Mouse (Mus musculus) small intestine, adult 10 weeks (tissue): ENCODE results near the gene Sept10. TPM values are rescaled to one million over a fixed set of nuclear protein-coding genes. Genes with fewer than 3 reads are reported as not detected.

Experiments used
- polyA plus RNA-seq: library from polyadenylated mRNA; stranded (reverse); fragments of 350-450 nt; fragmentation: Illumina TruSeq; extraction: RNeasy Lipid Tissue Mini Kit (QIAGEN cat#74804); gene quantifications from one replicate; pipeline ENCODE4 v1.2.3, GENCODE M21; 2014; ENCODE audit warnings: low replicate concordance

Sept10 gene
- 20.7 TPM for polyA plus RNA-seq

DNA sequence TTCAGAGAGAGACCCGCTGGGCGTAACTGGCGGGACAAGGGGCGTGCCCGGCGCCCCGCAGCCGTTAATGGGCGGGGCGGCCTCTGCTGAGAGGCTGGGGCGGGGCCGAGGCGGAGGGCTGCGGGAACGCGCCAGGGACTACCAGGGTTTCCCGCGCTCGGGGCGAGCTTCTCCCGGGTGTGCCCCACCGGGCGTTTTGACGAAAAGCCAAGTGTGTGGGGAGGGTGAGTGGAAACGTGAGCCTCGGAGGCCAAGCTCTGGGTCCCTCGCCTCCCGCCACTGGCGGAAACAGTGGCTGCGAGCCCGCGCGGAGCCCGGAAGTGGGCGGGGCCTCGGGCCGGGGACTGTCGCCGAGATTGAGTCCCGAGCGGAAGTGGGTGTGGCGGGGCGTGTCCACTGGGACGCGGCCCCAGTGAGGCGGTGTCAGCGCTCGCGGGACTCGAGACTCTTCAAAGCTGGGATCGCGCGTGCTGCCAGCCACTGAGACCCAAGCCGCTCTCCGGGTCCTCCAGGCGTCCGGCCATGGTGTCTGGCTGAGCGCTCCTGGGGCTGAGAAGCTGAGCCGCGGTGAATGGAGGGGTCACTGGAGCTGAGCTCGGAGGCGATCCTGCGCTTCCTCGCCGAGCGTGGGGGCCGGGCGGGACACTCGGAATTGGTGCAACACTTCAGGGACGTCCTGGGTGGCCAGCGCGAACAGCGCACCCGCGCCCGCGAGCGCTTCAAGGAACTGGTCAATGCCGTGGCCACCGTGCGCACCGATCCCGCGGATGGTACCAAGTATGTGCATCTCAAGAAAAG is at the start of gene Sept10, which contains the start of gene Sowahc:
Sept10 (minus strand) TSS at position 375 of the 798 bp plus-strand sequence.
Sowahc (plus strand) TSS at position 481 of the 798 bp plus-strand sequence.

Other genes starting within 250 kb of the Sept10 start
- 38.4 TPM for gene Sowahc, start 106 bp upstream of the Sept10 start, polyA plus RNA-seq
- gene P4ha1, start 101.4 kb upstream of the Sept10 start, polyA plus RNA-seq = 5.5 TPM
- gene Gm10273, start 173.8 kb upstream of the Sept10 start, polyA plus RNA-seq = 5.9 TPM
- gene Pla2g12b, start 181.8 kb upstream of the Sept10 start, polyA plus RNA-seq = 30.6 TPM
- gene Oit3, start 219.9 kb upstream of the Sept10 start, polyA plus RNA-seq = 0.26 TPM